8 mouse cellular contexts compared by ENCODE assay signal in genomic region chr13:49308206-49308605, GRCm38 (mm10). TPM values are rescaled to one million over a fixed set of nuclear protein-coding genes. Genes with fewer than 3 reads are reported as not detected.
DNase-seq lines count a peak whose midpoint lies in the region; ATAC-seq and TF ChIP-seq lines count a peak whose summit lies in the region.
"Had no signal": no experiment of that assay in that cellular context is flagged by ENCODE, and none has a peak within 500 bp of the region (broad histone marks: within the 10 kb centered on the region; RNA-seq: fewer than 3 reads in every experiment).

No protein-coding gene starts in this region.

- DNase-seq in liver, adult 2 months (ENCODE audit: extremely low read depth, low read depth, low spot score): no peak
- DNase-seq in liver: no peak
- peak; percentile 10 for DNase-seq in G1E (ENCODE audit: low spot score)
- no peak for DNase-seq in embryonic facial prominence, embryonic 10.5 days (ENCODE audit: low spot score)
- DNase-seq in natural killer cell, adult 2 months (ENCODE audit: low spot score in 2 of 2): peak; percentile 17 to 20
- no peak for DNase-seq in right cerebral cortex, adult 2 months (ENCODE audit: low spot score in 2 of 2)
- DNase-seq in embryo, embryonic 10 days (ENCODE audit: low spot score): no peak

- no peak for ATAC-seq in G1E (ENCODE audit: extremely low read depth, insufficient number of reproducible peaks, low FRiP score, poor library complexity, severe bottlenecking)

- H3K79me2 ChIP-seq in liver, adult 2 months (ENCODE audit: control insufficient read depth, insufficient read depth, low read length): no peaks in the 10 kb centered on the region

- no peaks in the 10 kb centered on the region for H3K9me3 ChIP-seq in G1E (replicated peaks)
- H3K9me3 ChIP-seq in embryonic facial prominence, embryonic 10.5 days: no peaks in the 10 kb centered on the region
- H3K9me3 ChIP-seq: neural tube, embryonic 12.5 days had no signal

- H3K9ac ChIP-seq in liver, adult 2 months (ENCODE audit: low read depth, low read length): 0 out of 2 replicates have a peak overlapping the region, but pooled peaks have one; percentile 24
- H3K9ac ChIP-seq: neural tube, embryonic 12.5 days had no signal

- H3K27me3 ChIP-seq in liver, adult 2 months (ENCODE audit: control insufficient read depth, insufficient read depth, low read length): no peaks in the 10 kb centered on the region
- H3K27me3 ChIP-seq in G1E (ENCODE audit: insufficient read depth, low read length): peaks cover 9% of the 10 kb centered on the region
- H3K27me3 ChIP-seq in embryonic facial prominence, embryonic 10.5 days (replicated peaks; ENCODE audit: low read depth, poor library complexity, severe bottlenecking): no peaks in the 10 kb centered on the region
- H3K27me3 ChIP-seq: neural tube, embryonic 12.5 days had no signal

- no peak for TF ChIP-seq POLR2A in liver, adult 2 months (IDR thresholded peaks at IDR 0.05; ENCODE audit: extremely low read depth, insufficient read depth, low read length)

- 85% methylated on average over 4 of the region's 4 CpGs for WGBS in liver, adult 2 months
- 91% methylated on average over 4 of the region's 4 CpGs for WGBS in embryonic facial prominence, embryonic 10.5 days

- TF ChIP-seq CTCF in liver, adult 2 months (IDR thresholded peaks at IDR 0.05; ENCODE audit: low read depth, low read length): no peak
- TF ChIP-seq CTCF in G1E (IDR thresholded peaks at IDR 0.05; ENCODE audit: low read depth, low read length): no peak

- peak overlapping the region; percentile 48; the same call in 1 of the 2 replicates for H3K27ac ChIP-seq in liver, adult 2 months (replicated peaks; ENCODE audit: insufficient read depth, low read depth, low read length)
- peak overlapping the region; percentile 75; the same call in 1 of the 2 replicates for H3K27ac ChIP-seq in embryonic facial prominence, embryonic 10.5 days (replicated peaks)
- H3K27ac ChIP-seq: neural tube, embryonic 12.5 days had no signal

- no peak overlapping the region; the same call in 1 of the 2 replicates for H3K4me3 ChIP-seq in liver, adult 2 months (ENCODE audit: insufficient read depth, low read depth, low read length)
- H3K4me3 ChIP-seq in G1E (ENCODE audit: low read depth, low read length): peak overlapping the region; percentile 68
- H3K4me3 ChIP-seq in embryonic facial prominence, embryonic 10.5 days: no peak overlapping the region
- H3K4me3 ChIP-seq: neural tube, embryonic 12.5 days had no signal

- H3K36me3 ChIP-seq in liver, adult 2 months (ENCODE audit: control insufficient read depth, insufficient read depth, low read length): no peaks in the 10 kb centered on the region
- peaks cover 26% of the 10 kb centered on the region for H3K36me3 ChIP-seq in G1E (replicated peaks)
- no peaks in the 10 kb centered on the region; the same call in 1 of the 2 replicates for H3K36me3 ChIP-seq in embryonic facial prominence, embryonic 10.5 days (replicated peaks)
- H3K36me3 ChIP-seq: neural tube, embryonic 12.5 days had no signal

- H3K4me1 ChIP-seq in liver, adult 2 months (ENCODE audit: control insufficient read depth, insufficient read depth, low read length): no peaks in the 10 kb centered on the region
- H3K4me1 ChIP-seq in G1E (ENCODE audit: insufficient read depth, low read depth, low read length): peaks cover 36% of the 10 kb centered on the region
- H3K4me1 ChIP-seq in embryonic facial prominence, embryonic 10.5 days: peaks cover 30% of the 10 kb centered on the region
- H3K4me1 ChIP-seq: neural tube, embryonic 12.5 days had no signal

RNA-seq across cellular contexts. Expression of gene Fgd3, which starts 11.9 kb away (rescaled TPM):
- 0.60 and 0.65 TPM in 2 replicates for total RNA-seq in liver, adult 2 months (2014; rRNA removed)
- polyA plus RNA-seq in liver, adult 2 months (2012; rRNA removed): 0.40 and 0.51 TPM in 2 replicates
- total RNA-seq in G1E (2014; fragmentation: Nextera tagmentation) (3.9 and 4.7 TPM in 2 replicates), G1E (2017) (11.0 and 11.2 TPM in 2 replicates)
- polyA plus RNA-seq in G1E (2012): 3.6 and 4.1 TPM in 2 replicates
- 1.2 and 1.3 TPM in 2 replicates for polyA plus RNA-seq in embryonic facial prominence, embryonic 10.5 days (2016; fragmentation: Nextera tagmentation; extraction: Ambion mirVana)

RNA-seq across cellular contexts. Expression of gene Bicd2, which starts 33.2 kb away (rescaled TPM):
- total RNA-seq in liver, adult 2 months (2014; rRNA removed): 7.4 and 7.6 TPM in 2 replicates
- polyA plus RNA-seq in liver, adult 2 months (2012; rRNA removed): 6.2 and 8.7 TPM in 2 replicates
- total RNA-seq in G1E (2014; fragmentation: Nextera tagmentation) (11.5 and 19.5 TPM in 2 replicates), G1E (2017) (19.2 and 19.9 TPM in 2 replicates)
- 10.7 and 11.6 TPM in 2 replicates for polyA plus RNA-seq in G1E (2012)
- 32.6 and 33.3 TPM in 2 replicates for polyA plus RNA-seq in embryonic facial prominence, embryonic 10.5 days (2016; fragmentation: Nextera tagmentation; extraction: Ambion mirVana)

RNA-seq across cellular contexts. Expression of gene Susd3, which starts 59.7 kb away (rescaled TPM):
- 0.18 and 0.27 TPM in 2 replicates for total RNA-seq in liver, adult 2 months (2014; rRNA removed)
- polyA plus RNA-seq in liver, adult 2 months (2012; rRNA removed): 0.49 and 1.1 TPM in 2 replicates
- 2.8 and 3.3 TPM in 2 replicates for total RNA-seq in G1E (2014; fragmentation: Nextera tagmentation)
- 8.6 and 15.9 TPM in 2 replicates for total RNA-seq in G1E (2017)
- 1.6 and 2.0 TPM in 2 replicates for polyA plus RNA-seq in G1E (2012)
- 1.2 and 1.7 TPM in 2 replicates for polyA plus RNA-seq in embryonic facial prominence, embryonic 10.5 days (2016; fragmentation: Nextera tagmentation; extraction: Ambion mirVana)

Comparison
In these comparisons a context has a peak if more than half of its experiments do, and no peak if none do; other contexts are left out.
1. DNase-seq: peak in G1E (single experiment) and natural killer cell, adult 2 months (2 of 2); none in liver, adult 2 months (single experiment), liver (single experiment), embryonic facial prominence, embryonic 10.5 days (single experiment), right cerebral cortex, adult 2 months (0 of 2) and embryo, embryonic 10 days (single experiment).